Mouse (Mus musculus): Measurements from ENCODE around the gene Rab8b. TPM values are rescaled to one million over a fixed set of nuclear protein-coding genes. Genes with fewer than 3 reads are reported as not detected.

Rab8b gene
- total and polyA plus RNA-seq, 3 experiments = 4.9 to 121 (median 40.6) TPM

GRCm38 (mm10) chr9:66861104-66861767 is 58.3 kb downstream of the Rab8b start:
- H3K36me3 ChIP-seq (replicated peaks) = peaks cover 83% of the 10 kb centered on the region
- H3K4me3 ChIP-seq (ENCODE audit: low read depth, low read length) = no peak overlapping the region
- H3K9me3 ChIP-seq (replicated peaks) = no peaks in the 10 kb centered on the region
- H3K4me1 ChIP-seq (ENCODE audit: insufficient read depth, low read depth, low read length) = peaks cover 4% of the 10 kb centered on the region
- no peak for ATAC-seq (ENCODE audit: extremely low read depth, insufficient number of reproducible peaks, low FRiP score, poor library complexity, severe bottlenecking)
- TF ChIP-seq GATA1 (IDR thresholded peaks at IDR 0.05; ENCODE audit: borderline replicate concordance, low read length) = no peak
- TF ChIP-seq TAL1 (conservative IDR thresholded peaks at IDR 0.05; ENCODE audit: low read depth, low read length) = no peak
- no peak for TF ChIP-seq GATA2 (IDR thresholded peaks at IDR 0.05; ENCODE audit: borderline replicate concordance, low read depth, low read length)
- TF ChIP-seq POLR2AphosphoS5 (IDR thresholded peaks at IDR 0.05; ENCODE audit: insufficient replicate concordance, low read depth, low read length) = no peak
- no peak for TF ChIP-seq CTCF (IDR thresholded peaks at IDR 0.05; ENCODE audit: low read depth, low read length)
- H3K27me3 ChIP-seq (ENCODE audit: insufficient read depth, low read length) = no peaks in the 10 kb centered on the region
- DNase-seq (ENCODE audit: low spot score) = no peak

GRCm38 (mm10) chr9:66859523-66859922 is 60.0 kb downstream of the Rab8b start:
- Histone ChIP-seq H3K4me1 (ENCODE audit: insufficient read depth, low read depth, low read length) (peaks cover 6% of the 10 kb centered on the region), H3K36me3 (replicated peaks) (peaks cover 87% of the 10 kb centered on the region), H3K9me3 (replicated peaks) (no peaks in the 10 kb centered on the region), H3K27me3 (ENCODE audit: insufficient read depth, low read length) (no peaks in the 10 kb centered on the region), H3K4me3 (ENCODE audit: low read depth, low read length) (no peak overlapping the region; the same call in 1 of the 2 replicates)
- ATAC-seq (ENCODE audit: extremely low read depth, insufficient number of reproducible peaks, low FRiP score, poor library complexity, severe bottlenecking) (no peak), DNase-seq (ENCODE audit: low spot score) (no peak)
- TF ChIP-seq GATA2 (IDR thresholded peaks at IDR 0.05; ENCODE audit: borderline replicate concordance, low read depth, low read length) (no peak), GATA1 (IDR thresholded peaks at IDR 0.05; ENCODE audit: borderline replicate concordance, low read length) (no peak), POLR2AphosphoS5 (IDR thresholded peaks at IDR 0.05; ENCODE audit: insufficient replicate concordance, low read depth, low read length) (no peak), TAL1 (conservative IDR thresholded peaks at IDR 0.05; ENCODE audit: low read depth, low read length) (no peak), CTCF (IDR thresholded peaks at IDR 0.05; ENCODE audit: low read depth, low read length) (no peak)

- peaks cover 83% of the 10 kb centered on the region for H3K36me3 ChIP-seq (replicated peaks)
- ATAC-seq (ENCODE audit: extremely low read depth, insufficient number of reproducible peaks, low FRiP score, poor library complexity, severe bottlenecking) = no peak
Measured at GRCm38 (mm10) chr9:66855865-66856264, 63.6 kb downstream of the Rab8b start.

GRCm38 (mm10) chr9:66852592-66852991 is 66.9 kb downstream of the Rab8b start:
- no peak for ATAC-seq (ENCODE audit: extremely low read depth, insufficient number of reproducible peaks, low FRiP score, poor library complexity, severe bottlenecking)
- H3K4me3 ChIP-seq (ENCODE audit: low read depth, low read length) = no peak overlapping the region
- peaks cover 74% of the 10 kb centered on the region for H3K36me3 ChIP-seq (replicated peaks)

More at GRCm38 (mm10) chr9:66855865-66856264, 63.6 kb downstream of the Rab8b start:
- Histone ChIP-seq H3K4me3 (ENCODE audit: low read depth, low read length) (no peak overlapping the region), H3K4me1 (ENCODE audit: insufficient read depth, low read depth, low read length) (peaks cover 6% of the 10 kb centered on the region), H3K27me3 (ENCODE audit: insufficient read depth, low read length) (no peaks in the 10 kb centered on the region), H3K9me3 (replicated peaks) (no peaks in the 10 kb centered on the region)
- no peak for DNase-seq (ENCODE audit: low spot score)
- TF ChIP-seq CTCF (IDR thresholded peaks at IDR 0.05; ENCODE audit: low read depth, low read length) (no peak), TAL1 (conservative IDR thresholded peaks at IDR 0.05; ENCODE audit: low read depth, low read length) (no peak), GATA2 (IDR thresholded peaks at IDR 0.05; ENCODE audit: borderline replicate concordance, low read depth, low read length) (no peak), GATA1 (IDR thresholded peaks at IDR 0.05; ENCODE audit: borderline replicate concordance, low read length) (no peak)

GRCm38 (mm10) chr9:66850966-66851365 is 68.5 kb downstream of the Rab8b start:
- TF ChIP-seq TAL1 (conservative IDR thresholded peaks at IDR 0.05; ENCODE audit: low read depth, low read length) (no peak), GATA2 (IDR thresholded peaks at IDR 0.05; ENCODE audit: borderline replicate concordance, low read depth, low read length) (no peak), CTCF (IDR thresholded peaks at IDR 0.05; ENCODE audit: low read depth, low read length) (no peak), POLR2AphosphoS5 (IDR thresholded peaks at IDR 0.05; ENCODE audit: insufficient replicate concordance, low read depth, low read length) (no peak), GATA1 (IDR thresholded peaks at IDR 0.05; ENCODE audit: borderline replicate concordance, low read length) (no peak)
- Histone ChIP-seq H3K36me3 (replicated peaks) (peaks cover 77% of the 10 kb centered on the region), H3K4me1 (ENCODE audit: insufficient read depth, low read depth, low read length) (peaks cover 2% of the 10 kb centered on the region; the same call in 1 of the 2 replicates), H3K27me3 (ENCODE audit: insufficient read depth, low read length) (no peaks in the 10 kb centered on the region), H3K4me3 (ENCODE audit: low read depth, low read length) (no peak overlapping the region), H3K9me3 (replicated peaks) (no peaks in the 10 kb centered on the region)
- no peak for DNase-seq (ENCODE audit: low spot score)
- ATAC-seq (ENCODE audit: extremely low read depth, insufficient number of reproducible peaks, low FRiP score, poor library complexity, severe bottlenecking) = no peak

More at GRCm38 (mm10) chr9:66852592-66852991, 66.9 kb downstream of the Rab8b start:
- Histone ChIP-seq H3K27me3 (ENCODE audit: insufficient read depth, low read length) (no peaks in the 10 kb centered on the region), H3K9me3 (replicated peaks) (no peaks in the 10 kb centered on the region), H3K4me1 (ENCODE audit: insufficient read depth, low read depth, low read length) (peaks cover 2% of the 10 kb centered on the region; the same call in 1 of the 2 replicates)
- TF ChIP-seq CTCF (IDR thresholded peaks at IDR 0.05; ENCODE audit: low read depth, low read length) (no peak), GATA2 (IDR thresholded peaks at IDR 0.05; ENCODE audit: borderline replicate concordance, low read depth, low read length) (no peak), TAL1 (conservative IDR thresholded peaks at IDR 0.05; ENCODE audit: low read depth, low read length) (no peak), POLR2AphosphoS5 (IDR thresholded peaks at IDR 0.05; ENCODE audit: insufficient replicate concordance, low read depth, low read length) (no peak), GATA1 (IDR thresholded peaks at IDR 0.05; ENCODE audit: borderline replicate concordance, low read length) (no peak)
- DNase-seq (ENCODE audit: low spot score) = no peak

GRCm38 (mm10) chr9:66846822-66847221 is 72.7 kb downstream of the Rab8b start:
- no peak for ATAC-seq (ENCODE audit: extremely low read depth, insufficient number of reproducible peaks, low FRiP score, poor library complexity, severe bottlenecking)
- Histone ChIP-seq H3K27me3 (ENCODE audit: insufficient read depth, low read length) (no peaks in the 10 kb centered on the region), H3K4me3 (ENCODE audit: low read depth, low read length) (no peak overlapping the region), H3K4me1 (ENCODE audit: insufficient read depth, low read depth, low read length) (no peaks in the 10 kb centered on the region), H3K36me3 (replicated peaks) (peaks cover 71% of the 10 kb centered on the region), H3K9me3 (replicated peaks) (no peaks in the 10 kb centered on the region)
- DNase-seq (ENCODE audit: low spot score) = no peak
- TF ChIP-seq CTCF (IDR thresholded peaks at IDR 0.05; ENCODE audit: low read depth, low read length) (no peak), TAL1 (conservative IDR thresholded peaks at IDR 0.05; ENCODE audit: low read depth, low read length) (no peak), GATA1 (IDR thresholded peaks at IDR 0.05; ENCODE audit: borderline replicate concordance, low read length) (no peak), GATA2 (IDR thresholded peaks at IDR 0.05; ENCODE audit: borderline replicate concordance, low read depth, low read length) (no peak), POLR2AphosphoS5 (IDR thresholded peaks at IDR 0.05; ENCODE audit: insufficient replicate concordance, low read depth, low read length) (no peak)

All from G1E (cell line).